Mouse (Mus musculus) c-Kit-positive CD71-positive TER-119-positive erythroid progenitor cells, embryonic 14.5 days (primary cell): ENCODE data around the gene 2810459M11Rik.

Source experiments
- DNase-seq: peaks from one replicate; pipeline ENCODE4 v3.0.0-alpha.2; 2013; ENCODE audit warnings: low spot score

2810459M11Rik gene

GRCm38 (mm10) chr1:86053198-86053921, 7.7 kb downstream of the 2810459M11Rik start:
- no peak for DNase-seq

GRCm38 (mm10) chr1:86054943-86055342, 9.3 kb downstream of the 2810459M11Rik start:
- DNase-seq: no peak

- DNase-seq: no peak
Observed at GRCm38 (mm10) chr1:86056284-86056683, 10.6 kb downstream of the 2810459M11Rik start.

GRCm38 (mm10) chr1:86058856-86059769, 13.4 kb downstream of the 2810459M11Rik start:
- peak; percentile 95 for DNase-seq

GRCm38 (mm10) chr1:86062523-86062922, 16.9 kb downstream of the 2810459M11Rik start:
- no peak for DNase-seq

GRCm38 (mm10) chr1:86064271-86064991, 18.8 kb downstream of the 2810459M11Rik start, which contains the start of gene Psmd1:
Psmd1 (plus strand) TSS chr1:86064387.
- peak; percentile 95 for DNase-seq

- no peak for DNase-seq
Observed at GRCm38 (mm10) chr1:86076565-86076964, 30.9 kb downstream of the 2810459M11Rik start.

GRCm38 (mm10) chr1:86094413-86094812, 48.8 kb downstream of the 2810459M11Rik start:
- no peak for DNase-seq

GRCm38 (mm10) chr1:86105054-86105453, 59.4 kb downstream of the 2810459M11Rik start:
- no peak for DNase-seq
